Mouse (Mus musculus) E14TG2a.4 (cell line): ENCODE data around the gene Degs2.

Source experiments
- H3K27me3 ChIP-seq: 2 replicates; pipeline ENCODE4 v1.6.1; 2014; ENCODE audit warnings: low read length, control low read depth; ENCODE audit not compliant: insufficient read depth
- H3K36me3 ChIP-seq: 2 replicates; pipeline ENCODE4 v1.6.1; 2014; ENCODE audit warnings: low read length, control low read depth; ENCODE audit not compliant: insufficient read depth
- H3K4me1 ChIP-seq: replicated peaks from 2 replicates; pipeline ENCODE4 v1.6.1; 2014; ENCODE audit warnings: low read depth, low read length, control low read depth
- H3K4me3 ChIP-seq: replicated peaks from 2 replicates; pipeline ENCODE4 v1.5.1; 2014; ENCODE audit warnings: mild to moderate bottlenecking, low read length
- H3K9me3 ChIP-seq: 2 replicates; pipeline ENCODE4 v1.6.1; 2014; ENCODE audit warnings: low read length, control low read depth
- CTCF ChIP-seq: conservative IDR thresholded peaks from 2 replicates; pipeline ENCODE4 v1.5.1; 2014; ENCODE audit warnings: low read length
- NANOG ChIP-seq: IDR thresholded peaks from 2 replicates; pipeline ENCODE4 v1.6.1; 2014; ENCODE audit warnings: borderline replicate concordance, low read length, mixed read lengths
- POU5F1 ChIP-seq: IDR thresholded peaks from 2 replicates; pipeline ENCODE4 v1.6.1; 2014; ENCODE audit warnings: low read length, borderline replicate concordance

The Degs2 gene

GRCm38 (mm10) chr12:108657350-108657749 lies 44.8 kb downstream of the Degs2 start:
- H3K9me3 ChIP-seq = no peaks in the 10 kb centered on the region

GRCm38 (mm10) chr12:108653358-108654335 lies 48.5 kb downstream of the Degs2 start:
- no peaks in the 10 kb centered on the region for H3K27me3 ChIP-seq
- H3K4me3 ChIP-seq = peak overlapping the region; percentile 30; the same call in 1 of the 2 replicates
- peaks cover 33% of the 10 kb centered on the region for H3K4me1 ChIP-seq
- H3K36me3 ChIP-seq = peaks cover 59% of the 10 kb centered on the region
- H3K9me3 ChIP-seq = no peaks in the 10 kb centered on the region
- TF ChIP-seq NANOG (no peak), POU5F1 (no peak), CTCF (no peak)

More at GRCm38 (mm10) chr12:108657350-108657749, 44.8 kb downstream of the Degs2 start:
- no peaks in the 10 kb centered on the region for H3K27me3 ChIP-seq
- H3K36me3 ChIP-seq = peaks cover 37% of the 10 kb centered on the region
- TF ChIP-seq CTCF (peak; percentile 74), NANOG (no peak)
- H3K4me3 ChIP-seq = no peak overlapping the region
- peaks cover 33% of the 10 kb centered on the region for H3K4me1 ChIP-seq

GRCm38 (mm10) chr12:108651053-108651660 lies 51.0 kb downstream of the Degs2 start:
- peaks cover 15% of the 10 kb centered on the region for H3K4me1 ChIP-seq
- no peak overlapping the region for H3K4me3 ChIP-seq
- no peaks in the 10 kb centered on the region for H3K27me3 ChIP-seq
- H3K9me3 ChIP-seq = no peaks in the 10 kb centered on the region
- TF ChIP-seq CTCF (no peak), POU5F1 (no peak), NANOG (no peak)
- peaks cover 61% of the 10 kb centered on the region for H3K36me3 ChIP-seq

GRCm38 (mm10) chr12:108647784-108648183 lies 54.3 kb downstream of the Degs2 start:
- Histone ChIP-seq H3K36me3 (peaks cover 47% of the 10 kb centered on the region), H3K4me1 (no peaks in the 10 kb centered on the region), H3K9me3 (no peaks in the 10 kb centered on the region), H3K27me3 (no peaks in the 10 kb centered on the region), H3K4me3 (no peak overlapping the region)
- TF ChIP-seq CTCF (no peak), NANOG (no peak), POU5F1 (no peak)

- Histone ChIP-seq H3K4me3 (no peak overlapping the region), H3K4me1 (no peaks in the 10 kb centered on the region), H3K27me3 (no peaks in the 10 kb centered on the region), H3K9me3 (0 out of 2 replicates have a peak, but pooled peaks cover 3% of the 10 kb centered on the region), H3K36me3 (peaks cover 33% of the 10 kb centered on the region)
- no peak for TF ChIP-seq POU5F1
- no peak for TF ChIP-seq CTCF
- TF ChIP-seq NANOG = no peak
Observed at GRCm38 (mm10) chr12:108646234-108646633, 55.9 kb downstream of the Degs2 start.

GRCm38 (mm10) chr12:108642019-108642418 lies 60.1 kb downstream of the Degs2 start:
- H3K36me3 ChIP-seq = no peaks in the 10 kb centered on the region
- H3K4me1 ChIP-seq = no peaks in the 10 kb centered on the region
- H3K4me3 ChIP-seq = no peak overlapping the region
- H3K27me3 ChIP-seq = no peaks in the 10 kb centered on the region
- H3K9me3 ChIP-seq = 0 out of 2 replicates have a peak, but pooled peaks cover 3% of the 10 kb centered on the region
- TF ChIP-seq CTCF (no peak), POU5F1 (no peak), NANOG (no peak)

- Histone ChIP-seq H3K4me1 (no peaks in the 10 kb centered on the region), H3K27me3 (no peaks in the 10 kb centered on the region), H3K9me3 (0 out of 2 replicates have a peak, but pooled peaks cover 3% of the 10 kb centered on the region), H3K36me3 (no peaks in the 10 kb centered on the region), H3K4me3 (no peak overlapping the region)
- TF ChIP-seq CTCF (no peak), POU5F1 (no peak), NANOG (no peak)
Observed at GRCm38 (mm10) chr12:108639126-108639525, 63.0 kb downstream of the Degs2 start.

GRCm38 (mm10) chr12:108637440-108637839 lies 64.7 kb downstream of the Degs2 start:
- Histone ChIP-seq H3K36me3 (no peaks in the 10 kb centered on the region), H3K4me1 (no peaks in the 10 kb centered on the region), H3K9me3 (0 out of 2 replicates have a peak, but pooled peaks cover 3% of the 10 kb centered on the region), H3K4me3 (no peak overlapping the region), H3K27me3 (no peaks in the 10 kb centered on the region)
- TF ChIP-seq NANOG (no peak), POU5F1 (no peak), CTCF (no peak)

GRCm38 (mm10) chr12:108635501-108635900 lies 66.6 kb downstream of the Degs2 start:
- no peaks in the 10 kb centered on the region for H3K9me3 ChIP-seq
- H3K4me3 ChIP-seq = no peak overlapping the region
- no peaks in the 10 kb centered on the region for H3K4me1 ChIP-seq
- H3K36me3 ChIP-seq = no peaks in the 10 kb centered on the region
- TF ChIP-seq CTCF (no peak), NANOG (no peak), POU5F1 (no peak)
- no peaks in the 10 kb centered on the region for H3K27me3 ChIP-seq
